Mouse (Mus musculus): Measurements from ENCODE around the gene Gprc6a. TPM values are rescaled to one million over a fixed set of nuclear protein-coding genes. Genes with fewer than 3 reads are reported as not detected.

The Gprc6a gene
- 0.05 TPM in 1 of 2 replicates, not detected in the other for polyA plus RNA-seq (2015; fragmentation: Nextera tagmentation; extraction: Ambion mirVana)

- Histone ChIP-seq H3K4me1 (no peaks in the 10 kb centered on the region), H3K36me3 (no peaks in the 10 kb centered on the region), H3K4me2 (no peak within 1 kb of the TSS), H3K9ac (no peak within 1 kb of the TSS), H3K9me3 (no peaks in the 10 kb centered on the region), H3K4me3 (no peak within 1 kb of the TSS), H3K27ac (no peak within 1 kb of the TSS), H3K27me3 (no peaks in the 10 kb centered on the region)
- 57% methylated on average over 8 of the region's 8 CpGs for WGBS
- ATAC-seq (ENCODE audit: insufficient number of reproducible peaks, low FRiP score, low TSS enrichment, low read depth) = no peak
Measured at GRCm38 (mm10) chr10:51631411-51632136, at the start of gene Gprc6a. TSS of gene Gprc6a (minus strand) at chr10:51631461.

GRCm38 (mm10) chr10:51678251-51678639, 47.0 kb upstream of the Gprc6a start:
- no peaks in the 10 kb centered on the region for H3K9me3 ChIP-seq
- peaks cover 5% of the 10 kb centered on the region for H3K4me1 ChIP-seq
- H3K36me3 ChIP-seq = no peaks in the 10 kb centered on the region
- peak overlapping the region; percentile 62 for H3K4me2 ChIP-seq
- peak overlapping the region; percentile 34; the same call in 1 of the 2 replicates for H3K4me3 ChIP-seq
- H3K27me3 ChIP-seq = peaks cover 24% of the 10 kb centered on the region
- no peak for ATAC-seq (ENCODE audit: insufficient number of reproducible peaks, low FRiP score, low TSS enrichment, low read depth)
- 6% methylated on average over 10 of the region's 10 CpGs for WGBS
- H3K27ac ChIP-seq = no peak overlapping the region
- H3K9ac ChIP-seq = no peak overlapping the region

- Histone ChIP-seq H3K36me3 (no peaks in the 10 kb centered on the region), H3K4me1 (peaks cover 5% of the 10 kb centered on the region), H3K27ac (no peak within 1 kb of the TSS), H3K4me2 (peak within 1 kb of the TSS; percentile 62), H3K9me3 (no peaks in the 10 kb centered on the region), H3K9ac (no peak within 1 kb of the TSS), H3K27me3 (peaks cover 24% of the 10 kb centered on the region), H3K4me3 (peak within 1 kb of the TSS; percentile 34)
- 0 out of 2 replicates have a peak, but pooled peaks have one; percentile 55 for ATAC-seq (ENCODE audit: insufficient number of reproducible peaks, low FRiP score, low TSS enrichment, low read depth)
- under 1% methylated on average over 38 of the region's 38 CpGs for WGBS
Measured at GRCm38 (mm10) chr10:51677548-51678250, 46.4 kb upstream of the Gprc6a start, which contains the start of gene Rfx6. TSS of gene Rfx6 (plus strand) at chr10:51677756.

- Histone ChIP-seq H3K9ac (no peak overlapping the region), H3K4me3 (no peak overlapping the region), H3K27ac (no peak overlapping the region), H3K36me3 (no peaks in the 10 kb centered on the region), H3K4me2 (no peak overlapping the region), H3K4me1 (no peaks in the 10 kb centered on the region), H3K9me3 (no peaks in the 10 kb centered on the region), H3K27me3 (peaks cover 11% of the 10 kb centered on the region)
- 0 out of 2 replicates have a peak, but pooled peaks have one; percentile 41 for ATAC-seq (ENCODE audit: insufficient number of reproducible peaks, low FRiP score, low TSS enrichment, low read depth)
- WGBS = 27% methylated on average over 1 of the region's 1 CpGs
Measured at GRCm38 (mm10) chr10:51672082-51672779, 41.0 kb upstream of the Gprc6a start.

GRCm38 (mm10) chr10:51671583-51671982, 40.3 kb upstream of the Gprc6a start:
- 84% methylated on average over 4 of the region's 4 CpGs for WGBS
- no peak overlapping the region for H3K27ac ChIP-seq
- no peaks in the 10 kb centered on the region for H3K4me1 ChIP-seq
- 0 out of 2 replicates have a peak, but pooled peaks have one; percentile 10 for ATAC-seq (ENCODE audit: insufficient number of reproducible peaks, low FRiP score, low TSS enrichment, low read depth)
- no peak overlapping the region for H3K4me3 ChIP-seq
- H3K9ac ChIP-seq = no peak overlapping the region
- peaks cover 5% of the 10 kb centered on the region for H3K27me3 ChIP-seq
- no peaks in the 10 kb centered on the region for H3K36me3 ChIP-seq
- no peak overlapping the region for H3K4me2 ChIP-seq
- H3K9me3 ChIP-seq = no peaks in the 10 kb centered on the region

- H3K9me3 ChIP-seq = no peaks in the 10 kb centered on the region
- no peaks in the 10 kb centered on the region for H3K4me1 ChIP-seq
- H3K4me2 ChIP-seq = no peak overlapping the region
- no peak overlapping the region for H3K27ac ChIP-seq
- no peaks in the 10 kb centered on the region for H3K36me3 ChIP-seq
- H3K9ac ChIP-seq = no peak overlapping the region
- no peak overlapping the region for H3K4me3 ChIP-seq
- no peaks in the 10 kb centered on the region for H3K27me3 ChIP-seq
- ATAC-seq (ENCODE audit: insufficient number of reproducible peaks, low FRiP score, low TSS enrichment, low read depth) = no peak
Measured at GRCm38 (mm10) chr10:51669334-51669733, 38.1 kb upstream of the Gprc6a start.

- WGBS = 56% methylated on average over 1 of the region's 1 CpGs
- no peaks in the 10 kb centered on the region for H3K27me3 ChIP-seq
- no peak overlapping the region for H3K27ac ChIP-seq
- ATAC-seq (ENCODE audit: insufficient number of reproducible peaks, low FRiP score, low TSS enrichment, low read depth) = no peak
- no peaks in the 10 kb centered on the region for H3K9me3 ChIP-seq
- H3K9ac ChIP-seq = no peak overlapping the region
- no peaks in the 10 kb centered on the region for H3K36me3 ChIP-seq
- H3K4me1 ChIP-seq = no peaks in the 10 kb centered on the region
- no peak overlapping the region for H3K4me2 ChIP-seq
- no peak overlapping the region for H3K4me3 ChIP-seq
Measured at GRCm38 (mm10) chr10:51657324-51657723, 26.1 kb upstream of the Gprc6a start.

- no peak for ATAC-seq (ENCODE audit: insufficient number of reproducible peaks, low FRiP score, low TSS enrichment, low read depth)
- H3K9me3 ChIP-seq = no peaks in the 10 kb centered on the region
- H3K4me1 ChIP-seq = no peaks in the 10 kb centered on the region
- no peak overlapping the region for H3K4me2 ChIP-seq
- H3K27ac ChIP-seq = no peak overlapping the region
- H3K36me3 ChIP-seq = no peaks in the 10 kb centered on the region
- H3K27me3 ChIP-seq = no peaks in the 10 kb centered on the region
- WGBS = 53% methylated on average over 3 of the region's 3 CpGs
- no peak overlapping the region for H3K9ac ChIP-seq
- H3K4me3 ChIP-seq = no peak overlapping the region
Measured at GRCm38 (mm10) chr10:51649506-51650221, 18.4 kb upstream of the Gprc6a start.

- H3K4me3 ChIP-seq = no peak overlapping the region
- no peaks in the 10 kb centered on the region for H3K4me1 ChIP-seq
- H3K27ac ChIP-seq = no peak overlapping the region
- 74% methylated on average over 3 of the region's 3 CpGs for WGBS
- ATAC-seq (ENCODE audit: insufficient number of reproducible peaks, low FRiP score, low TSS enrichment, low read depth) = no peak
- H3K4me2 ChIP-seq = no peak overlapping the region
- H3K9me3 ChIP-seq = no peaks in the 10 kb centered on the region
- no peak overlapping the region for H3K9ac ChIP-seq
- no peaks in the 10 kb centered on the region for H3K36me3 ChIP-seq
- no peaks in the 10 kb centered on the region for H3K27me3 ChIP-seq
Measured at GRCm38 (mm10) chr10:51621193-51621592, 10.1 kb downstream of the Gprc6a start.

GRCm38 (mm10) chr10:51620126-51620525, 11.1 kb downstream of the Gprc6a start:
- WGBS = 76% methylated on average over 7 of the region's 7 CpGs
- H3K27ac ChIP-seq = no peak overlapping the region
- H3K4me1 ChIP-seq = no peaks in the 10 kb centered on the region
- H3K4me2 ChIP-seq = no peak overlapping the region
- H3K4me3 ChIP-seq = no peak overlapping the region
- ATAC-seq (ENCODE audit: insufficient number of reproducible peaks, low FRiP score, low TSS enrichment, low read depth) = no peak
- H3K27me3 ChIP-seq = no peaks in the 10 kb centered on the region
- H3K9me3 ChIP-seq = no peaks in the 10 kb centered on the region
- no peaks in the 10 kb centered on the region for H3K36me3 ChIP-seq
- H3K9ac ChIP-seq = no peak overlapping the region

GRCm38 (mm10) chr10:51618538-51618937, 12.7 kb downstream of the Gprc6a start:
- 77% methylated on average over 2 of the region's 2 CpGs for WGBS
- H3K4me1 ChIP-seq = no peaks in the 10 kb centered on the region
- H3K36me3 ChIP-seq = no peaks in the 10 kb centered on the region
- H3K9ac ChIP-seq = no peak overlapping the region
- H3K27ac ChIP-seq = no peak overlapping the region
- no peak for ATAC-seq (ENCODE audit: insufficient number of reproducible peaks, low FRiP score, low TSS enrichment, low read depth)
- H3K4me3 ChIP-seq = no peak overlapping the region
- H3K4me2 ChIP-seq = no peak overlapping the region
- H3K9me3 ChIP-seq = no peaks in the 10 kb centered on the region
- no peaks in the 10 kb centered on the region for H3K27me3 ChIP-seq
